Mouse (Mus musculus): ENCODE results near the gene Pdxk.
"Not testable (repeated sequence)": the region's sequence is repeated elsewhere in the genome, so short reads cannot be mapped to it uniquely, and the experiment has no call there.

Pdxk gene

DNA sequence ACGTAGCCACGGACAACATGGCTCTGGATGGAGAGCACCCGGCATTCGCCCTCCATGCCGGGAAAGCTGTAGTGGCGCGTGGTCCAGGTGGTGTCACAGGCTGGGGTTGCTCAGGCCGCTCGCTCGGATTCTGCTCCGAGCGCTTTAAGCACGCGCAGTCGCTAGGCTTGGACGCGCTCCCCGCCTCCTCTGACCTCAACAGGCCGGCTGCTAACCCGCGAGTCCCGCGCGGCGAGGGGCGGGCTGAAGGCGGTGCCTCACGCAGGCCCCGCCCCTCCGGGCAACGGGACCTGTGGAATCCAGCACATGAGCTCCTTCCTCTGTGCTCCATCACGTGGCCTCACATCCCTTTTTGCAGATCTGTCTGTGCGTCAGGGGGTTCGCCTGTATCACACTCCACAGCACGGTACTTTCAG, at the start of gene Pdxk:
TSS of gene Pdxk (minus strand) at position 184 of the 416 bp plus-strand sequence.
- DNase-seq, result peak; percentile 96

DNA sequence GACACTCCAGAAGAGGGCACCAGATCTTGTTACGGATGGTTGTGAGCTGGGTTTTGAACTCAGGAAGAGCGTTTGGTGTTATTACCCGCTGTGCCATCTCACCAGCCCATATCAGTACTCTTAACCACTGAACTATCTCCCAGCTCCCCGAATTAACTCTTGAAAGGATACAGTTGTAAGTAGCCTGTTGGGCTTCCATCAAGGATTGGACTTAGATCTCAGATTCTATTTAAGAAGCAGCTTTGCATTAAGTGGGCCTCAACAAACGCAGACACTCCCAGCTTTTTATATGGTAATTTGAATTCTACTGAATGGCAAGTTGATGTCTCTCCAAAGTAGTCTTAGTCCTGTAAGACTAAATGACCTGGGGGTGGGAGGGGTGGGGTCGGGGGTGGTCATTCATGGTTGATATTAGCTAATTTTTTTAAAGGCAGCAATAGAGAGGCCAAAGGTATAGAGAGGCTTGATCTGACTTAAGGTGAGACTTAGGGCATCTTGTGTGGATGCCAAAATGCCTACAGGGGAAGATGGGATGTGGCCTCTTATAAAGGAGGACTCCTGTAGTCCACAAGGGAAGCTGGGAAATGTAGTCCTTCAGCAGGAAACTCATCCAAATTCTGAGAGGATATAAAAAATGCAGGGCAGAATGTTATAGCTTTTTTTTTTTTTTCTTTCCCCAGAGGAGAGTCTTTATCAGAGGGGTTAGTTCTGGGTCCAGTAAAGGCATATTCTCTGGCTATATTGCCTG, 38.4 kb upstream of the Pdxk start:
- DNase-seq, result no peak

DNA sequence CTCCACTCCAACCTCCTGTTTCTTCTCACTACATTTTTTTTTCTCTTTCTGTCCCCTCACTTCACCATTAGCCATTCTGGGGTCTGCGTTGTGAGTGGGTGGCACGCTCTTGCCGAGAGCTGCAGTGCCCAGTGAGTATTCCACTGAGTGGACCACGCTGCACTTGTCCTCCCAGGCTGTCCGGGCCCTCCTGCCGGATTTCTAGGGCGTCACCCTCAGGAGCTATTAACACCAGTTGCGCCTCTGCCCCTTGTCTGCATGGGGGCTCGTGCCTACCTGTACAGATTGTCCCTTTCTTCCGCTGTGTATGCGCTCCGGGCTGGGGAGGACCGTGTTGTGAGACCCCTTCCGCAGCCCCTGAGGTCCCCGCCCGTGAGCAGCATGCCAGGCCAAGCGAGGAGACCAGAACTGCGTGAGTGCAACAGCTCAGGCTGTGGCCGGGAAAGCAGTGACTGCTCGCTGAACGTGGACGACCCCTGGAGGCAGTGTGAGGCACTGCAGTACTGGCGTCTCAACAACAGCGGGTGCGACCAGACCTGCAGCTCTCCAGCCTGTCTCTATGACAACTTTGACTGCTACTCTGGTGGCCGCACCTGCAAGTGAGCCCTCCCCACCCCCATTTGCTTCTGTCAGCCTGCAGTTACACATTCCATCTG, 22.8 kb upstream of the Pdxk start:
- peak; percentile 80 for DNase-seq

DNA sequence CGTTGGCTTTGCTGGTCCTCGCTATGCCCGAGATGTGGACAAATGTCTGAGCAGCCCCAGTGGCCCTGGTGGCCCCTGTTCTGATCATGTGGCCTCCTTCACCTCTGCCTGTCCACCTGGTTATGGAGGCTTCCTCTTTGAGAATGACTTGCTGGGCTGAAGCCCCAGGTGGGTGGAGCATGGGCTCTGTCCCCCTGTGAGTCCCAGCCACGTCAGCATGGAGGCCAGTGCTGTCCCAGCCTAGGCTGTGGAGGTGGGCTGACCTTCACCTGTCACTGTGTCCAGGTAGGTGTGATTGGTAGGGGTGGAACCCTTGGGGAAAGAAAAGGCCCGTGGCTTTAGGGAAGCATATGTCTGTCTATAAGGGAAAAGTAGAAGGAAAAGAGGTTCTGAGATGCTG, 22.1 kb upstream of the Pdxk start:
- no peak for DNase-seq

DNA sequence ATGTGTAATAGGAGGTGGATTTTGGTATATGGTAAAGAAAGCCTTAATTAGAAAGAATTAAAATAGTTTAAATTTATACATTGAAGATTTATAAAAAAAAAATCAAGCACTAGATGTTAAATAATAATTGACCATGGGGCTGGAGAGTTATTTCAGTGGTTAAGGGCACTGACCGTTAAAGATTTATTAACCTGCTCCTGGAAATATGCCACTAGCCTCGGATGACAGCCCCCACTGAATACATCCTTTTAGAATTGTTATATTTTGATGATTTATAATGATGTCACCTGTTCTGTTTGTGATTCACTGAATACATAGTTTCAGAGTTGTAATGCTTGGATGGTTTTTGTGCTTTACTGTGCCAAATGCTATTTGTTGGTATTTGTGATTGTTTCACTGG, 20.6 kb upstream of the Pdxk start:
- DNase-seq, result not testable (repeated sequence)

DNA sequence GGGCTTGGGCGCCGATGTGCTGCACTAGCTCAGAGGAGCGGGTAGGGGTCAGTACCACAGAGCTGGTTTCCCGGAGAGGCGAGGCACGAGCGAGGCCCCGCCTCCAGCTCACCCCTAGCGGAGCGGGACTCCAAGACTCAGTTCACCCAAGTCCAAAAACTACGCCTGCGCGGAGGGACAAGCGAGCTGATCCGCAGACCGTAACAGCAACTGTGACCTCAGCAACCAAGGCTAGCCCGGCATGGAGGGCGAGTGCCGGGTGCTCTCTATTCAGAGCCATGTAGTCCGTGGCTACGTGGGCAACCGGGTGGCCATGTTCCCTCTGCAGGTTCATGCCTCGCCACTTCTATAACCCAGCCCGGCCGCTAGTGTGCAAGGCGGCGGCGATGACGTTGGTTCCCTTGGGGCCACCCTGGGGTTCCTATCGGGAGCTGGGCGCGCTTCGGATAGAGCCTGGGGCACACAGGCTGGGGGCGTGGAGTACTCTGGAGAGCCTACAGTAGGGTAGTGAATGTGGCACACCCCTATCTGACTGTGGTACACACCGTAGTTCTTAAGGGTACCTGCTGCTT, 17.2 kb upstream of the Pdxk start:
- DNase-seq, result no peak

DNA sequence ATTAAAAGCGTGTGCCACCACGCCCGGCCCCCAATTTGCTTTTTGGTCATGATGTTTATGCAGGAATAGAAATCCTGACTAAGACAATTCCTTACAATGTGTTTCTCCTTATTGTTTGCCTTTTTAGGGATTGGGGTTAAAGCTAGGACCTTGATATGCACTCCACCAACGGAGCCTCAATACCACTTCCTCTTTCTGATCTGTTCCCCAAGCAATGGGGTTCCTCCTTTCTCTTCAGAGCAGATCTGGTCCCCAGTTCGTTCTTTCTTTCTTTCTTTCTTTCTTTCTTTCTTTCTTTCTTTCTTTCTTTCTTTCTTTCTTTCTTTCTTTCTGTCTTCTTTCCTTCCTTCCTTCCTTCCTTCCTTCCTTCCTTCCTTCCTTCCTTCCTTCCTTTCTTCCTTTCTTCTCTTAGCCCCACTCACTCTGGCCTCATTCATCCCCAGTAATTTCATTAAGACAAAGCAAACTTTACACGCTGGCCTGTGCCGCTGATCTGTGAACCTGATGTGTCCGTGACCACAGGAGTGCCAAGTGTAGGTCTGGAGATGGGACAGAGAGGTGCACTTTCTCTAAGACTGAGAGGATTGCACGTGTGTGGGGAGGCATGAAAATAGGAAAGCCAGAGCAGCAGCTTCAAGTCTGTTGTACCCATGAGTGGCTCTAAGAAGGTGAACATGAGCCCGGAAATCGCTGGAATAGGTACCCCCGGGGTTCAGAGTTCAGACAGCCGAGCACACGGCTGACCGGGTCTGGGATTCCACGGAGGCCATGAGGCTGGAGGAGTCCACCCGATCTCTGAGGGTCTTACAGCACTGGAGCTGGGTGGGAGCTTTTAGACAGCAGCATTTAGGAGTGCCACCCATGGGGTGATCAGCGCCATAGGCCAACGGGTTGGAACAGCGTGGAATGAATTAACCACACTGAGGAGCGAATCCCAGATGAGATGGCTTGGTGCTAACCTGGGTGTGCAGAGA, 16.5 kb upstream of the Pdxk start:
- DNase-seq, result no peak

DNA sequence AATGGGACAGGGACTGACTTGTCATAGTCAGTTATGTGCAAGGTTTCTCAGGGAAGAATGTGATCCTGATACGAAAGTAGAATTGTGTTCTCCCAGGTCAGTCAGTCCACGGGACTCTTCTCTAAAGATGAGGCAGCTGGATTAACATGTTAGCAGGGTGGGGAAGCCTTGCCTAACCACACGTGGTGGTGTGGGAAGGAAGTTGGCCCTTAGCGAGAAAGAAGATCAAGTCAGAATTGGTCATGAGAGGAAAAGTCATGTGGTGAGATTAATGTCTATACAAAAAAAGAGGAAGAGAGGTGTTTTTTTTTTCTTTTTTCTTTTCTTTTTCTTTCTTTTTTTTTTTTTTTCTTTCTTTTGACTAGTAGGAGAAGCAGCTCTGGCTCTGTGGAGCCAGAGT, 12.0 kb upstream of the Pdxk start:
- DNase-seq, result no peak

DNA sequence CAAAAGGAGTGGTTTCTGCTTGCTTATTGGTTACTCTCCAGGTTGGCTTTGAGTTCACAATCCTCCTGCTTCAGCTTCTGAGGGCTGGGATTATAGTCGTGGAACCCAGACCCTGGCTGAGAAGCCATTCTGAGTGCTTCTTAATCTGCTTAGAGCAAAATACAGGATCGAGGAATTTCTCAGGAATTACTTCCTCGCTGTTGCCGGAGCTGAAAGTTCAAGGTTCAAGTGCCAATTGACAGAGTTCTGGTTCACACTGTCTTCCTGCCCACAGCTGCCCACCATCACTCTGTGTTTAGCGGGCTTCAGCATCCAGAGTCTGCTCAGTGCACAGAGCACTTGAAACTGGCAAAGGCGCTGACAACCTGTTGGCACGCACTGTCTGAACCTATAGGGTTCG, 10.0 kb upstream of the Pdxk start:
- DNase-seq, result no peak

DNA sequence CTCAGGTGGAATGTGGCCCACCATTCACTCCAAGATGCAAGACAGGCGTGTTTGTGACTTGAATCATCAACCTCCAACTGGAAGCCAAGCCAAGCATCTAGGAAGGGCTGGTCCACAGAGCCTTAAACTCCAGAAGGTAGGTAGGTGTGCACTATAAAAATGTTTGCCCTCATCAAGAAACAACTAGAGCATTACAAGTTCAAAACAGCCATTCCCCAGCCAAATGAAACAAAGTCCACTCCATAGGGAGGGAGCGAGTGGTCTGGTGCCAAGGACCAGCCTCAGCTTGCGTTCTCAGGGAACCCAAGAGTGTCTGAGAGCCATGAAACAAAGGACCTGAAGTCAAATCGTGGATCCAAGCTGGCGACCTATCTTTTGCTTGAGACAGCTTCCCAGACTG, 8.7 kb upstream of the Pdxk start:
- DNase-seq, result no peak

DNA sequence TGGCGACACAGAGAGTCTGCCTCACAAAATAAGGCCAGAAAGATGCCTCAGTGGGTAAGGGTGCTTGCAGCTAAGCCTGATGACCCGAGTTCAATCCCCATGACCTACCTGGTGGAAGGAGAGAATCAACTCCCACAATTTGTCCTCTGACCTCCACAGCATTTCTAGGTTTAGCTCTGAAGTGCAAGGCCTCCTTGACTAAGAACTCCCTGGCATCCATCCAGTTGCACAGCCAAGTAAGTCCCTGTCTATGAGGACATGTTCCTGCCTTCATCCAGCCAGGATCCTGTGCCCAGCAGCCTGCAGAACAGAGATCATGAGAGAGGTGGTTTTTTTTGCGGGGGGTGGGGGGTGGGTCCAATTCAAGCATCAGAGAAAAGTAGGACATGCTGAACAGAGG, 7.3 kb upstream of the Pdxk start:
- no peak for DNase-seq

DNA sequence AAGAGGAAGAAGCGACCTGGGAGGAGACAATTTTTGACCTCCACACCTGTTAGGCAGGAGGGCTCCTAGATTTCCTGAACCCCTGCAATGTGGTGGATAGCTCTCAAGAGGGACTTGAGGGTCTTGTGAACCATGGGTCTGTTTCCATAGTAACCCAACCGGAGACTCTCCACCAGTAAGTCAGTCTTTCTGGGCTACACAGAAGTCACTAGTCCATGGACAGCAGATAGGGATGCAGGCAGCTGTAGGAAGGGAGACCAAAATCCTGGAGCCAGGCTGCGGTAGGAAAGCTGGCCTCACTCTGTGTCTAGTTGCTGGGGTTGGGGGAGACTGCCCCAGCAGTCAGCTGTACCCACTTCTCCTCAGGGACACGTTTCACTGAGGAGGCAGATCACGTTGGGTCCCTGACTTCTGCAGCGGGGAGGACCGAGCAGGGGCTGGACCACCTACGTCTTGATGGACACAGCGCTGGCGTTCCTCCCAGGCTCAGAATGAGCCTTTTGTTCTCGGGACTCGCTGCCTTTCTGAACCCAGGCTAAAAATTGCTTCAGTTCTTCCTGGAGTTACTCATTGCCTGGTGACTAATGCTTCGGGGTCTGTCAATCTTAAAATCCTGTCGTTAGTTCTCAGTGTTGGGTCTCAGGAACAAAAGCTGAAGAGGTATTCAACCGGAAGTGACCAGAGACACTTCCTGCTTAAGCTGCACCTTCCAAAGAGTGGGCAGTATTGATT, 6.0 kb upstream of the Pdxk start:
- DNase-seq, result no peak

DNA sequence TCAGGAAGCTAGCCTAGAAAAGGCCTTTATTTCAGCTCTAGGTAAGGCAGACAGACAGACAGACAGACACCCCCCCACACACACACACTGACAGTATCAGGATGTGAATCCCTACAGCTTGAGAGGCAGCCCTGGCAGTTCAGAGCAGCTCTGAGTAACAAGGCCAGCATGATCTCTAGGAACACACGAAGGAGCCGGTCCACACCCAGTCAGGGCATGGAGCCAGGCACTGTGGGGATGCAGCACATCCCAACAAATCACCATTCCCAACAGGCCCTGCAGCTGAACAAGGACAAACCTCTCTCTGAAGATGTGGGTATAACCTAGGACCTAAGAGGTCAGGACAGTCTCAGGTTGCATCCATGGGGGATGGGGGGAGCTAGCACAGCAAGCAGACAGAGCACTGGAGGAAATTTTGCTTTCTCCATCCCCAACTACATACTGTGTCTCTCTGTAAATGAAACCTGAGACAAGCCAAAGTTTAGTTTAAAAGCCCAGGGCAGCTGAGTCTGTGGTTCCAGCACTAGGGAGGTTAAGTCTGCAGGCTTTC, 3.1 kb upstream of the Pdxk start:
- DNase-seq, result no peak

DNA sequence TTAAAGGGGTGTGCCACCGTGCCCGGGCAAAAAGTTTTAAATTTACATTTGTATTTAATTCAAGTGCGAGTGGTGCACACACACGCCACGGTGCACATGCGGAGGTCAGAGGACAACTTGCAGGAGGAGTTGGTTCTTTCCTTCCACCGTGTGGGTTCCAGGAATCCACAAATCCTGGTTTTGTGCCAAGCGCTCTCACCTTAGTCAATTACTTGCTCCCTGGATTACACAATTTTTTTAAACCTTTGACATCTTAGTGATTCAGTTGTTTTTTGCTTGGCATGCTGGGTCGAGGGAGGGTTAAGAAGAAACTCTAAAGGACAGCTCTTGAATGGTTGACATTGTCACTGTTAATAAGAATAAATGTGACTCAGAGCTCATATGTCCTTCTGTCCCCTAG, 1.9 kb upstream of the Pdxk start:
- no peak for DNase-seq

DNA sequence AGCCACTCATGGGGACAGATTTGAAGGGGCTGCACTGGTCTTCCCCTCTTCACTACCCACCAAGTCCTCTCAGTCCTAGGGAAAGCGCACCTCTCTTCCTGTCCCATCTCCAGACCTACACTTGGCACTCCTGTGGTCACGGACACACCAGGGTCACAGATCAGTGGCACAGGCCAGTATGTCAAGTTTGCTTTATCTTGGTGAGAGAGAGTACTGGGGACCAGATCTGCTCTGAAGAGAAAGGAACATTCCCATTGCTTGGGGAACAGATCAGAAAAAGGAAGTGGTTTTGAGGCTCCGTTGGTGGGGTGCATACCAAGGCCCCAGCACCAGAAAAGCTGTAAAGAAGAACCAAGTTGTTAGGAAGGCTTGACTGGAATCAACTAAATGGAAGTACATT, 697 bp upstream of the Pdxk start:
- no peak for DNase-seq

DNA sequence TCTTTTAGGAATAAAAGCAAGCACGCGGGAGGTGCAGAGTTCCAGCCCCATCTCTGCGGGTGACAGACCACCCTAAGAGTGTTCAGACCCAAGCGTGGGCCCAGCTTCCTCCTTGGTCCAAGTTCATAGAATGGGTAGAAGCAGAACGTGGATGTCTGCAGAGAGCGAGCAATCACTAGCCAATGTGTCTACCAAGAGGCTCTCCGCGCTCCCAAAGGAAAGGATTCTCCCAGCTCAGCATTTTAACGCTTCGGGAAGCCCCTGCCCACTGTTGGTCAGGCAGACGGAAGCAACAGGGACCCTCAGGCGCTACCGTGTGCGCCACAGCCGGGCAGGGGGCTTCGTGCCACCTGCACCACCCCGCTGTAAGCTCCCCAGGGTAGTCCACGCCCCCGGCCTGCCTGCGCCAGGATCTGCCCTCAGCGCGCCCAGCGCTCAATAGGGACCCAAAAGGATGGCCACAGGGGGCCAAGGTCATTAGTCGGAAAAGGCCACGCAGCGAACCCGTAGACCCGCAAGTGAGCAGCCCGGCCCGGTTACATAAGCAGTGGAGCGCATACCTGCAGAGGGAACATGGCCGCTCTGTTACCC, 479 bp downstream of the Pdxk start:
- DNase-seq, result no peak

DNA sequence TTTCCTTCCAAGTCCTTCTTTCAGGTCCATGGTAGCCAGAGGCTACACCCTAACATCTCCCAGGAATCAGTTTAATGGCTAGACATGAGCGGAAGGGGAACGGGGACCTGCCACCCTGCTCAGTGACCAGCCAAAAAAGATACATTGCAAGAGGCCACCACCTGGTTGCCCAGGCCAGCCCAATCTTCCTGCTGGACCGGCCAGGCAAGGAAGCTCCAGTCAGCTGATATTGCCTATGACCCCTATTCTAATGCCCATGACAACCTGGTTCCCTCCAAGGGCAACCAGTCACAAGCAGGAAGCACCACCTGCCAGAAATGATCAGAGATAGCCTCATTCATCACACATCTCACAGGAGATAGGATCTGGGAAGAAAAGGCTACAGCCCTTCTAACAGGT, 1.0 kb downstream of the Pdxk start:
- no peak for DNase-seq

DNA sequence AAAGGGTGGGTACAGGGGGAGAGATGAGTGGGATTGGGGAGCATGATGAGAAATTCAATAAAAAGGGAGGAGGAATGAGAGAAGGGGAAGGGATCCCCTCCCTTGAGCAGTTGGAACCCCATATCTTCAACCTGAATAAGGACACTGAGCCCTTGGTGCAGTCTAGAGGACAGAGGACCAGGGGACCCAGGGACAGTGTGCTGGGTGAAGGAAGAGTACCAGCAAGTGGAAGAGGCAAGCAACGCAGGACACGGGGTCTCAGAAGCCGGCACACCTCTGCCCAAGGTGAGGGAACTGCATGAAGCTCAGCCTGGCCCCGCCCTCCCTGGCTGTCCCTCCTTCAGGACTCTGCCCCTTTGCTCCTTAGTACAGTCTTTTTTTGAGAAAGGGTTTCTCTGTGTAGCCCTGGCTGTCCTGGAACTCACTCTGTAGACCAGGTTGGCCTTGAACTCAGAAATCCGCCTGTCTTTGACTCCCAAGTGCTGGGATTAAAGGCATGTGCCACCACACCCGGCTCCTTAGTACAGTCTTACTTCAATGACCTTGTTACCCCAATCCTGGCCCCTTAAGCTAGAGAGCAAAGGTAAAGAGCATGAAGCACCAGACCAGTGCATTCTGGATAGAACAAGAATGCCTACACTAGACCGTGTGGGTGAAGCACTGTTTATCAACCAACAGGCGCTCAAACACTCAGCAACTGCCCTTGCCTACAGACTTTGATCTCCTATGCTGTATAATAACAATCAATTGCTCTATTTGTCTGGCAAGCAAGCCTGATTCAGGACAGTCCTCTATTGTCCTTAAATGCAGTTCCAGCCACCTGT, 1.6 kb downstream of the Pdxk start:
- no peak for DNase-seq

DNA sequence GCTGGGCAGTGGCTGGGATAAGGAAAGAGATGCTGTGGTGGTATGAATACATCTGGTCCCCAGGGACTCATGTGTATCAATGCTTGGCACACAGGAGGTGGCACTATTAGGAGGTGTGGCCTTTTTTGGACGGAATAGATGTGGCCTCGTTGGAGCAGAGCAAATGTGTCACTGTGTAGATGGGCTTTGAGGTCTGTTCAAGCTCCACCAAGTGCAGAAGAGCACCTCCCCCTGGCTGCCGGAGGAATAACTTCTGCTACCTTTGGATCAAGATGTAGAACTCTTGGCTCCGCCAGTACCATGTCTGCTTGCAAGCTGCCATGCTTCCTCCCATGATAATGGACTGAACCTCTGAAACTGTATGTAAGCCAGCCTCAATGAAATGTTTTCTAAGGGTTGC, 3.0 kb downstream of the Pdxk start:
- no peak for DNase-seq

DNA sequence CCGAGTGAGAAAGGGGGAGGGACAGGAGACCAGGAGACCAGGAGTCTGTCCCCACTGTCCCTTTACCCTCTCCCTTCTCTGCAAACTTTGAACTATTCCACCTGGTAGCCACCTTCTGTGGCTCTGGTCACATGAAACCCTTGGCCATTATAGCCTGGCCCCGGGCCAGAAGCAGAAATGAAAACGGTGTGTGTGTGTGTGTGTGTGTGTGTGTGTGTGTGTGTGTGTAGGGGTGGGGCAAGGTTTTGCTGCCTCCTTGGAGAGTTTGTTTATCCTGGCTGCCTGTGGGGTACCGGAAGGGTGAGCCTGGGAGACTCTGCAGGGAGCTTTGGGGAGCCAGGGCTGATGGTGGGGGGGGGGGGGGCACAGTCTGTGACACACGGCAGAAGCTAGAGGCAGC, 4.3 kb downstream of the Pdxk start:
- DNase-seq, result no peak
